Mouse (Mus musculus) embryonic fibroblast, embryonic 13.5 days (primary cell): ENCODE results near the gene Kifc5b.

ENCODE experiments used
- CTCF ChIP-seq: IDR thresholded peaks from 2 replicates; pipeline ENCODE4 v1.5.1; 2011; ENCODE audit warnings: mild to moderate bottlenecking, control low read depth, low read length, moderate library complexity, borderline replicate concordance; ENCODE audit not compliant: insufficient read depth
- POLR2A ChIP-seq: IDR thresholded peaks from 2 replicates; pipeline ENCODE4 v1.6.1; 2011; ENCODE audit warnings: low read depth, mild to moderate bottlenecking, control low read depth, low read length, moderate library complexity

- TF ChIP-seq POLR2A (no peak), CTCF (no peak)
Observed at GRCm38 (mm10) chr17:26972107-26972506, 55.2 kb downstream of the Kifc5b start.
